Mouse (Mus musculus) layer of hippocampus, adult 8-10 months (tissue): Measurements from ENCODE around the gene Sdc1. TPM values are rescaled to one million over a fixed set of nuclear protein-coding genes. Genes with fewer than 3 reads are reported as not detected.

ENCODE experiments used
- DNase-seq, 2 experiments: peaks; one replicate each; pipeline ENCODE4 v3.0.0; 2022; ENCODE audit warnings: low spot score in 2 of 2
- total RNA-seq, 4 experiments: library from RNA; stranded (reverse); gene quantifications; 2 replicates each; pipeline ENCODE4 v1.2.4; 2022

Sdc1 gene
- total RNA-seq, 4 experiments from 2014 or later, result 0.80 to 2.4 (median 1.1) TPM

DNA sequence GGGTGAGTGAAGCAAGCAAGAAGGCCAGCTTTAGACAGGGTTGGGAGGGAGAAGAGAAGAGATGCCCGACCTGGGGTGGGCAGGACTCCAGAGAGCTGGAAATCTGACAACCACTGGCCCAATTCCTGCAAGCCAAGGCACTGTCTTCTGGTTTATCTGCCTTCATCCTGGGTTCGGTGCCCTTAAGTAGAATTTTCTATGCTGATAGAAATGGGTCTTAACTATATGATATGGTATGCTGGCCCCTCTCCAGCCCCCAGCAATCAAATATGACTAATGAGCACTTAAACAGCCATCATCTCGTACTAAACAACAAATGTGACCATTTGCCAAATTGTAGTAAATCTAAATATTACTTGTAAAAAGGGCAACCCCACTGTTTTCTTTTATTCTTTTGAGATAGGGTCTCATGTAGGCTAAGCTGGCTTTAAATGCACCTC, 47.1 kb downstream of the Sdc1 start:
- no peak for DNase-seq

DNA sequence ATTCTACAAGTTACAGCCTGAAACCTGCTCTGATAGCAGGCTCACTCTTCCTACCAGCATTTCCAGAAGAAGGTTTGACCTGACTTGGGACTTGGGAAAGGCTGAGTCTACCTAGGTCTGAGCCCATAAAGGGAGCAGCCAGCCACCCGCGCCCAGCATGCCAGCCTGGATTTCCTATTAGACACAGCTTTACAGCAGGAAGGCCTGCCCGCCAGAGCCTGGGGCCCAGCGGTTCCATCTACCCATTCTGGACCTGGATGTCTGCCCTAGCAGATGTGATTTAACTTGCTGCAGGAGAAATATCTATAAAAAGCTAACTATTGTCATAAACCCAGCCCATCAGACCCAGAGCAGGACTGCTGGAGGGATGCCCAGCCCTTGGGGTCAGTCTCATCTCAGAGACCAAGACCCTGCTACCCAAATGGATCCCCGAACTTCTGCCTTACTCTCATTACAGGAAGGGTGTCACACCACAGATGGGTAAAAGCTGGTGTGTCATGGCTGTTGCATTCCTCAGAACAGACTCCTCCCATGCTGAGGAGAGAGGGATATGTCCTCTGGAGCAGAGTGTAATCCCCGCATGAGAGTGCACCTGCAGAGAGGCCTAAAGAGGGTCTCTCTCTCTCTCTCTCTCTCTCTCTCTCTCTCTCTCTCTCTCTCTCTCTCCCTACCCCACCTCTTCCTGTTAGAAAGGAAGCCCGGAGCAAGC, 54.0 kb downstream of the Sdc1 start:
- no peak for DNase-seq

DNA sequence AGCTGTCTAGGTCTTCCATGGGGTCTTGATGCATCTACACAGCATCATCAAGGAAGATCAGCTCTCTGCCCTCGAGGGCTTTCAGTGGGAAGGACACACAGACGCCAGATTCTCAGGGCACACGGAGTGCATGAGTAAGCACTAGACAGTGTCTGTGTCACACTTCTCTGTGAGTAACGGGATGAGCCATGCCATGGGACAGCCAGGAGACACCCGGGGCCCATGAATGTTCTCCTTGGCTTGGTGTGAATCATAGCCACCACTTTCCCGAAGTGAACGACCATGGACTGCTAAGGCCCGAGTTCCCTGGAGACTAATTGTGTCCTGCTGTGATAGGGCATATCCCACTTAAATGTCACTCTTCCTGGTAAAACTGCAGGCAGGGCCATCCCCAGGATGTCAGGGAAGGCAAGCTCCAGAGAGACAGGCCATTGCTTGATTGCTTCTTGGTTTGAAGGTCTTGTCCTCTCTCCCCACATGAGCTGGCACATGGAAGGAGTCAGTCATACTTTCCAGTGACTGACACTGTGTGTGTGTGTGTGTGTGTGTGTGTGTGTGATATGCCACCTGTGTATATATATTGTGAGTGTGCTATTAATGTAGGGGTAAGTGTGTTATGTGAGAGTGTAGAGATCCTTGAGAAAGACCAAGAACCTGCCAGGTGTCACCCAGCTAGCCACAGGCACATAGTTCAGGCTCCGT, 56.0 kb downstream of the Sdc1 start:
- no peak for DNase-seq

DNA sequence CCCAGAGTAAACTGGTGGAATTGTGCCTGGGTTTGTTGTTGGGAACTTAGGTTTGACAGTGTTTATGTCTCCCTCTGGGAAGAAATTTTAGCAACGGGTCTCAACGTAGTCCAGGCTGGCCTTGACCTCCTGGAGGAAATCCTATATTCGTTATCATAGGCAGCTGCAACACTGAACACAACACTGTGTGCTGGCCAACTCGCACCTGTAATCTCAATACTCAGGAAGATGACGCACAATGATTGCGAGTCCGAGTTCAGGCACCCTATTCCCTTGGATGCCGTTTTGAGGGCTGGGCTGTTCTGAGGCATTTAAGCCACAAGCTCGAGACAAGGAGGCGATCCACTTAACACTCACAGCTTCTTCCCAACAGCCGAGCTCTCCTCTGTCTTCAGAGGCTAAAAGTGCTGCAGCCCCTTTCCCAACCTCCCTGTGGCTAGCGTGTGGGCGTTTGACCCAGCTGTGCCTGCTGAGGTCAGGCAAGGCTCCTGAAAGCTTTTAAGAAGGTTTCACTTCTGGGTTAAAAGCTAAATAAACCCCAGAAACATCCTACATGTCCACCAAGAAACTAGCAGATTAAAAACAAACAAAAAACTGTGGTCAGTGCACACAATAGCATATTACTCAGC, 58.0 kb downstream of the Sdc1 start:
- DNase-seq, result no peak

DNA sequence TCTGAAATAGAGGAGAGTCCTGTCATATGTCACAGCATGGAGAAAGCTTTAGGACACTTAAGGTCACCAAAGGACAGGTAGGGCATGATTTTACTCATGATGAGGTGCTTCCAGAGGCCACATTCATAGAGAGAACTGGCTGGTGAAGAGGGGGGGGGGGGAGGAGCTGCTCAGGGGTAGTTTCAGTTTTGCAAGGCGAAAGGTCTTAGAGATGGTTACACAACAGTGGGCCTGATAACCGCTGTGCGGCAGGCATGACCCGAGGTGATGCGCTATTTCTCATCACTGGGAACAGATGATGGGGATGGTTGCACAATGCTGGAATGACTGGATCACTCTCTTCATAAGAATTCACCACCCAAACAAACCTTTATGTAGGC, 58.5 kb downstream of the Sdc1 start:
- no peak for DNase-seq

DNA sequence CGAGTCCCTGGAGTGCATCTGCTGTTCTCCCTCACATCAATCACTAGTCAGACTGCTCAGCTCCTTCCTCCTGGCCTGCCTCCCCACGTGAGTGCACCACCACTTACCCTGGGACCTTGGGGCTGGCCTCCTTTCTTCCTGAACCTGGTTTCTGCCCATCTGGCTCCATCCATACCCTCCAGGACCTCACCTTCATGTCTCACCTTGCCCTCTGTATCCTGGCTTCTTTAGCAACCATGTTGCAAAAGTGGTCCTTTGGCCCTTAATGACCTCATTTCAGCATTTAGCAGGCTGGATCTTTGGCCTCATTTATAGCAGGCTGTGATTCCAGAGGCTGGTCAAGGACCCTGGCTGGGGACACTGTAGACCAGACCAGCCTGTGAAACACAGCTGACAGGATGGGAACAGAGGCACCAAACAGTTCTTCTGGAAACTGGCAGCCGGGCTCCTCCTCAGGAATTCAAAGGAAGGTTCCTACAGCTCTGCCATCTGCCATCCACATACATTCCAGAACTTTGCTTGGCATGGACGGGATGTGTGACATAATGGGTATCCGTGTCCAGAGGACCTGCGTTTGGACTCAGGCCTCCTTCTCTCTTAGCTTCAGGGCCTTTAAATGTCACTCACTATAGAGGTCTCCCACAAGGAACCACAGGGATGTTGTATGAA, 60.0 kb downstream of the Sdc1 start:
- no peak for DNase-seq

DNA sequence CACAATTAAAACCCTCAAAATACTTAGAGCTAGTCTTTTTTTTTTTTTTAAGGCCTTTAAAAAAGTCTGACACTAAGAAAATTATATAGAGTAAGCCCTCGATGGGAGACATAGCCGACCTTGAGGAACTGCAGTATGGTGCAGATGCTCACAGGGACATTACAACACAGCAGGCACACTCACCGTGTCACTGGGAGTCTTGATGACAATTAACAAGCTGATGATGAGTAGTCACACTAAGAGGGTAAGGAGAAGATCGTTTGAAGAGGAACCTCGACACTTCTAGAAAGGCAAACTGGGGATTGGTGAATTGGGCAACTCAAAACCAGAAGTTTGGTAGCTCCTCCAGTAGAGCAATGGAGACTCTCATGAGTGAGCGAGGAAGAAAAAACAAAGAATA, 60.6 kb downstream of the Sdc1 start:
- no peak for DNase-seq

DNA sequence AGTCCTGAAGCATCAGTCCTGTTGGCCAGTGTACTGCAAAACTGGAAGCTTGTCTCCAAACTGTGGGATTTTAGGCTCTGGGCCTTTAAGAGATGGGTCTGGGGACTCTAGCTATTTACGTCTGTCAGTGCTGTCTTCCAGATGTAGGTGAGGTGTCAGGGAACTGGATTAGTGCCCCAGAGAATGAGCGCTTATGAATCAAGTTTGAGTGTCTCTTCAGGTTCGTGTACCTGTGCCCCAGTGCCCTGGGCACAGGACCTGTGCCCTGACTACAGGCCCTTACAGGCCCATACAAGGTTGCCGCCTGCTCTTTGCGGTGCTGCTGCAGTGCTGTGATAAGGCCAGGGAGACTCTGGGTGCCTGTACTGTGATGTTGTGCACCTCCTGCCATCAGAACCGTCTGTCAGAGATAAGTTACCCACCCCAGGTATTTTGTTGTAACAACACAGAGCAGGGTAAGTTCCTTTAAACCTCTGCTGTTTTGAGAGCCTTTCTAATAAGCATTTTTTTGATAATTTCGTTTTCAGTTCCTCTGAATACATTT, 69.7 kb downstream of the Sdc1 start:
- no peak for DNase-seq

DNA sequence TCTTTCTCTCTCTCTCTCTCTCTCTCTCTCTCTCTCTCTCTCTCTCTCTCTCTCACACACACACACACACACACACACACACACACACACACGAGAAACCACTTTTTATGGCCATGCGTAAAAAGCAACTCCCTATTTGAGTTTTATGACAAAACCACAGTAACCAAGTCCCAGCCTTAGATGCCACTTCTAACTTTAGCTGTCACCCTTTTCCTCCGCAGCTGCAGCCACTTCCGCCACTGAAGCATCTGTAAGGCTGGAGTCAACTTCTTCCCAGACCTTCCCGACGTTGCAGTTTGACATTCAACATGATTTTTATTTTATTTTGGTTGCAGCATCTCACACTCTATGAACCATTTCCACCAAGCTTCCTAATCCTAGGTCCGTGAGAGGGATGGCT, 71.6 kb downstream of the Sdc1 start:
- DNase-seq, result no peak

Other genes starting within 250 kb of the Sdc1 start
- not detected for gene Slc7a15, start 172.3 kb upstream of the Sdc1 start, total RNA-seq
- gene Pum2, start 97.2 kb upstream of the Sdc1 start, total RNA-seq, result 100 to 1,000 TPM; 170 to 200 (median 188) TPM
- 100 to 1,000 TPM; 209 to 255 (median 223) TPM for gene Laptm4a, start 150.3 kb downstream of the Sdc1 start, total RNA-seq
- under 1 TPM in 1 of 4 experiments, not detected in 3; 0.10 TPM for gene Matn3, start 176.6 kb downstream of the Sdc1 start, total RNA-seq
- gene Wdr35, start 202.6 kb downstream of the Sdc1 start, total RNA-seq, result 10 to 100 TPM; 43.0 to 59.8 (median 44.9) TPM